Mouse (Mus musculus): ENCODE measurements around the gene Ssbp2.

DNA sequence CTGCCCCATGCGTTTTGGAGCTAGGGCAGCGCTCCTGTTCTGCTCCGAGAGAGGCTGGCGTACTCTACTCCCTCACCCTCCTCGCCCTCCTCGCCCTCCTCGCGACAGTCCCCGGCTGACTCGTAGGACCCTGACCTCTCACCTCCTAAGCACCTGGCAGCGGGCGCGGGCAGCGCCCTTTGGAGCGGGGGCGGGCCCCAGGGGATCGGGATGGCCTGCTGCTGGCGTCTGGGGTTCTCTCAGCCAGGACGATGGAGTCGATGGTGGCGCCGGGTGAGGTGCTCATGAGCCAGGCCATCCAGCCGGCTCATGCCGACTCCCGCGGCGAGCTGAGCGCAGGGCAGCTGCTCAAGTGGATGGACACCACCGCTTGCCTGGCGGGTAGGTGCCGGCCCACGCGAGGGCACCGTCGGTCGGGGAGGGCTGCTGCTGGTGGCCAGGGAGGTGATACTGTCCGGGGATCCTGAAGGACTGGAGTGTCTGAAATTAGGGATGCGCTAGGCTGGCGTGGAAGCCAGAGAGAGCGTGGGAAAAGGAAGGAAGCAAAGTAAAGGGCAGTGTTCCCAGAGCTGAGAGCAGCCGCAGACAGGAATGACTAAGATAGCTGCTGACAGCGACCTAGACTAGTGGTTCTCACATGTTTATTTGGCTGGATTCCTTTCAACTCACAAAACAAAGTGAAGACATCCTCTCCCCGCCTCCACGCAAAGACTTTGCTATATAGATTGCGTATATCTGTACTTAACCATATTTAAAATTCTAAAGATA is 281.4 kb downstream of the Ssbp2 start, which contains the start of gene Acot12:
- no peak for TF ChIP-seq CTCF (IDR thresholded peaks at IDR 0.05; ENCODE audit: borderline replicate concordance, insufficient read depth, low read depth, low read length)
- no peak for TF ChIP-seq POLR2A (IDR thresholded peaks at IDR 0.05; ENCODE audit: borderline replicate concordance, insufficient read depth, low read length)
